Mouse (Mus musculus) embryonic facial prominence, embryonic 15.5 days (tissue): ENCODE results near the gene Atxn10. TPM values are rescaled to one million over a fixed set of nuclear protein-coding genes. Genes with fewer than 3 reads are reported as not detected.

Experiments
- ATAC-seq: fragments of 200-750 bp; cut with Nextera tagmentation; 2 replicates; pipeline ENCODE4 v1.8.0; 2017; ENCODE audit warnings: low read depth, moderate TSS enrichment; ENCODE audit not compliant: insufficient number of reproducible peaks, low FRiP score, low TSS enrichment
- H3K27ac ChIP-seq: fragments of 300-500 bp; sonication (generic); replicated peaks from 2 replicates; pipeline ENCODE4 v1.5.1; 2015; ENCODE audit warnings: mild to moderate bottlenecking, inconsistent platforms
- H3K27me3 ChIP-seq: fragments of 300-500 bp; sonication (generic); 2 replicates; pipeline ENCODE4 v1.6.1; 2015; ENCODE audit warnings: inconsistent platforms
- H3K36me3 ChIP-seq: fragments of 300-500 bp; sonication (generic); 2 replicates; pipeline ENCODE4 v1.6.1; 2015; ENCODE audit warnings: mild to moderate bottlenecking, inconsistent platforms
- H3K4me1 ChIP-seq: fragments of 300-500 bp; sonication (generic); 2 replicates; pipeline ENCODE4 v1.6.1; 2015; ENCODE audit warnings: inconsistent platforms
- H3K4me2 ChIP-seq: fragments of 300-500 bp; sonication (generic); replicated peaks from 2 replicates; pipeline ENCODE4 v1.6.1; 2015; ENCODE audit warnings: mild to moderate bottlenecking, inconsistent platforms
- H3K4me3 ChIP-seq: fragments of 300-500 bp; sonication (generic); replicated peaks from 2 replicates; pipeline ENCODE4 v1.5.1; 2015; ENCODE audit warnings: mild to moderate bottlenecking, inconsistent platforms
- H3K9ac ChIP-seq: fragments of 300-500 bp; sonication (generic); 2 replicates; pipeline ENCODE4 v1.6.1; 2015; ENCODE audit warnings: inconsistent platforms
- H3K9me3 ChIP-seq: fragments of 300-500 bp; sonication (generic); replicated peaks from 2 replicates; pipeline ENCODE4 v1.6.1; 2016; ENCODE audit warnings: inconsistent platforms
- WGBS: fragments of 180-500 bp; shearing (Covaris S2); methylation state at CpG from one replicate; pipeline ENCODE4 v1.1.7; 2015; 5-methylcytosine and 5-hydroxymethylcytosine counted together
- polyA plus RNA-seq: library from polyadenylated mRNA; unstranded; fragments of >200 nt; fragmentation: Nextera tagmentation; extraction: Ambion mirVana; gene quantifications from 2 replicates; pipeline ENCODE4 v1.2.1, GENCODE M21; 2015

The Atxn10 gene
- polyA plus RNA-seq, 1 experiment from 2014 or later = 269 TPM

- no peak for ATAC-seq
- Histone ChIP-seq H3K36me3 (peaks cover 37% of the 10 kb centered on the region), H3K4me1 (peaks cover 16% of the 10 kb centered on the region; the same call in 1 of the 2 replicates), H3K9me3 (no peaks in the 10 kb centered on the region), H3K9ac (no peak overlapping the region), H3K27ac (no peak overlapping the region), H3K4me3 (no peak overlapping the region), H3K4me2 (no peak overlapping the region), H3K27me3 (no peaks in the 10 kb centered on the region)
- 66% methylated on average over 8 of the region's 8 CpGs for WGBS
Observed at GRCm38 (mm10) chr15:85456891-85457290, 120.8 kb downstream of the Atxn10 start.

- 71% methylated on average over 8 of the region's 8 CpGs for WGBS
- H3K4me2 ChIP-seq = no peak overlapping the region
- no peak overlapping the region for H3K9ac ChIP-seq
- no peaks in the 10 kb centered on the region for H3K9me3 ChIP-seq
- H3K27ac ChIP-seq = no peak overlapping the region
- H3K4me1 ChIP-seq = peaks cover 20% of the 10 kb centered on the region; the same call in 1 of the 2 replicates
- H3K4me3 ChIP-seq = no peak overlapping the region
- peaks cover 47% of the 10 kb centered on the region for H3K36me3 ChIP-seq
- ATAC-seq = no peak
- H3K27me3 ChIP-seq = no peaks in the 10 kb centered on the region
Observed at GRCm38 (mm10) chr15:85457838-85458237, 121.8 kb downstream of the Atxn10 start.

- H3K4me2 ChIP-seq = no peak overlapping the region
- H3K9me3 ChIP-seq = no peaks in the 10 kb centered on the region
- H3K4me3 ChIP-seq = no peak overlapping the region
- no peaks in the 10 kb centered on the region for H3K27me3 ChIP-seq
- peaks cover 20% of the 10 kb centered on the region; the same call in 1 of the 2 replicates for H3K4me1 ChIP-seq
- 60% methylated on average over 4 of the region's 4 CpGs for WGBS
- ATAC-seq = no peak
- no peak overlapping the region for H3K9ac ChIP-seq
- peaks cover 55% of the 10 kb centered on the region for H3K36me3 ChIP-seq
- H3K27ac ChIP-seq = no peak overlapping the region
Observed at GRCm38 (mm10) chr15:85458631-85459082, 122.6 kb downstream of the Atxn10 start.

- no peak overlapping the region for H3K9ac ChIP-seq
- H3K4me3 ChIP-seq = no peak overlapping the region
- no peaks in the 10 kb centered on the region for H3K27me3 ChIP-seq
- H3K27ac ChIP-seq = no peak overlapping the region
- 77% methylated on average over 4 of the region's 4 CpGs for WGBS
- no peak overlapping the region for H3K4me2 ChIP-seq
- no peaks in the 10 kb centered on the region for H3K9me3 ChIP-seq
- ATAC-seq = no peak
- peaks cover 62% of the 10 kb centered on the region for H3K36me3 ChIP-seq
- H3K4me1 ChIP-seq = peaks cover 16% of the 10 kb centered on the region; the same call in 1 of the 2 replicates
Observed at GRCm38 (mm10) chr15:85461541-85461940, 125.5 kb downstream of the Atxn10 start.

GRCm38 (mm10) chr15:85462138-85462537 is 126.1 kb downstream of the Atxn10 start:
- Histone ChIP-seq H3K9ac (no peak overlapping the region), H3K4me2 (no peak overlapping the region), H3K27me3 (no peaks in the 10 kb centered on the region), H3K4me3 (no peak overlapping the region), H3K27ac (no peak overlapping the region), H3K9me3 (no peaks in the 10 kb centered on the region), H3K4me1 (peaks cover 15% of the 10 kb centered on the region; the same call in 1 of the 2 replicates), H3K36me3 (peaks cover 68% of the 10 kb centered on the region)
- ATAC-seq = no peak
- 88% methylated on average over 4 of the region's 4 CpGs for WGBS

GRCm38 (mm10) chr15:85463027-85463790 is 127.2 kb downstream of the Atxn10 start:
- 70% methylated on average over 13 of the region's 13 CpGs for WGBS
- H3K36me3 ChIP-seq = peaks cover 70% of the 10 kb centered on the region
- peaks cover 10% of the 10 kb centered on the region; the same call in 1 of the 2 replicates for H3K4me1 ChIP-seq
- H3K27ac ChIP-seq = no peak overlapping the region
- H3K27me3 ChIP-seq = no peaks in the 10 kb centered on the region
- H3K4me2 ChIP-seq = no peak overlapping the region
- no peak overlapping the region for H3K9ac ChIP-seq
- ATAC-seq = no peak
- H3K4me3 ChIP-seq = no peak overlapping the region
- H3K9me3 ChIP-seq = no peaks in the 10 kb centered on the region

GRCm38 (mm10) chr15:85464190-85464589 is 128.1 kb downstream of the Atxn10 start:
- Histone ChIP-seq H3K9me3 (no peaks in the 10 kb centered on the region), H3K4me2 (no peak overlapping the region), H3K4me3 (no peak overlapping the region), H3K27me3 (no peaks in the 10 kb centered on the region), H3K4me1 (peaks cover 5% of the 10 kb centered on the region; the same call in 1 of the 2 replicates), H3K27ac (no peak overlapping the region), H3K9ac (no peak overlapping the region), H3K36me3 (peaks cover 73% of the 10 kb centered on the region)
- no peak for ATAC-seq
- WGBS = 21% methylated on average over 5 of the region's 5 CpGs

- H3K4me1 ChIP-seq = 0 out of 2 replicates have a peak, but pooled peaks cover 3% of the 10 kb centered on the region
- no peak overlapping the region for H3K4me2 ChIP-seq
- peaks cover 69% of the 10 kb centered on the region for H3K36me3 ChIP-seq
- no peak for ATAC-seq
- H3K9me3 ChIP-seq = no peaks in the 10 kb centered on the region
- no peaks in the 10 kb centered on the region for H3K27me3 ChIP-seq
- H3K27ac ChIP-seq = no peak overlapping the region
- WGBS = 63% methylated on average over 10 of the region's 10 CpGs
- no peak overlapping the region for H3K9ac ChIP-seq
- no peak overlapping the region for H3K4me3 ChIP-seq
Observed at GRCm38 (mm10) chr15:85464823-85465565, 128.9 kb downstream of the Atxn10 start.

- 85% methylated on average over 5 of the region's 5 CpGs for WGBS
- Histone ChIP-seq H3K27me3 (no peaks in the 10 kb centered on the region), H3K4me1 (0 out of 2 replicates have a peak, but pooled peaks cover 3% of the 10 kb centered on the region), H3K27ac (no peak overlapping the region), H3K4me2 (no peak overlapping the region), H3K9me3 (no peaks in the 10 kb centered on the region), H3K36me3 (peaks cover 57% of the 10 kb centered on the region), H3K4me3 (no peak overlapping the region), H3K9ac (no peak overlapping the region)
- no peak for ATAC-seq
Observed at GRCm38 (mm10) chr15:85466456-85467067, 130.5 kb downstream of the Atxn10 start.

- Histone ChIP-seq H3K4me3 (no peak overlapping the region), H3K36me3 (peaks cover 32% of the 10 kb centered on the region), H3K9ac (no peak overlapping the region), H3K27me3 (no peaks in the 10 kb centered on the region), H3K9me3 (no peaks in the 10 kb centered on the region), H3K4me1 (no peaks in the 10 kb centered on the region), H3K4me2 (no peak overlapping the region), H3K27ac (no peak overlapping the region)
- 84% methylated on average over 6 of the region's 6 CpGs for WGBS
- no peak for ATAC-seq
Observed at GRCm38 (mm10) chr15:85469401-85469800, 133.4 kb downstream of the Atxn10 start.

GRCm38 (mm10) chr15:85474697-85475096 is 138.7 kb downstream of the Atxn10 start:
- no peak for ATAC-seq
- 56% methylated on average over 3 of the region's 3 CpGs for WGBS

More at GRCm38 (mm10) chr15:85474697-85475096, 138.7 kb downstream of the Atxn10 start:
- Histone ChIP-seq H3K27ac (no peak overlapping the region), H3K9me3 (no peaks in the 10 kb centered on the region), H3K4me1 (peaks cover 11% of the 10 kb centered on the region; the same call in 1 of the 2 replicates), H3K9ac (no peak overlapping the region), H3K4me3 (no peak overlapping the region), H3K4me2 (no peak overlapping the region), H3K36me3 (no peaks in the 10 kb centered on the region), H3K27me3 (no peaks in the 10 kb centered on the region)
